Mouse (Mus musculus): ENCODE measurements around the gene 0610009B22Rik.
A peak's percentile ranks its signal among the peaks of the same experiment; 100 is the strongest.

Gene 0610009B22Rik

DNA sequence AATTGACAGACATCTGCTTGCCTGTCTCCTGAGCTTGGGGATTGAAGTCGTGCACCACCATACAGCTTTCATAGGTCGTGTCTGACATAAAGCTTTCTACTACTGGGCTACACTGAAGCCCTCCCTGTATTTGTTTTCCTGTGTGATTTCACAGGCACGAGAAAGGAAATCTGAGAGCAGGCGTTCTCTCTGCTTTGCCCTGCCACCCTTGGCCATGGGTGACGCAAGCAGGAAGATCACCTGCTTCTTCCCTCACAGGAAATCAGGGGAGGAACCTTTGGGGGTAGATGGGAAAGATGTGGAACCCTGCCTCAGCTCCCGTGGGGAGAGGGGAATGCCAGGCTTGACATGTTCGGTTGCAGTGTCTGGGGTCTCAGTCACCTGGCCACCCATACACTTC, 30.4 kb downstream of the 0610009B22Rik start:
- no peak for DNase-seq

- DNase-seq, result no peak
Observed at GRCm38 (mm10) chr11:51656798-51657521, 31.7 kb downstream of the 0610009B22Rik start.

GRCm38 (mm10) chr11:51654891-51655290, 33.8 kb downstream of the 0610009B22Rik start:
- no peak for DNase-seq

DNA sequence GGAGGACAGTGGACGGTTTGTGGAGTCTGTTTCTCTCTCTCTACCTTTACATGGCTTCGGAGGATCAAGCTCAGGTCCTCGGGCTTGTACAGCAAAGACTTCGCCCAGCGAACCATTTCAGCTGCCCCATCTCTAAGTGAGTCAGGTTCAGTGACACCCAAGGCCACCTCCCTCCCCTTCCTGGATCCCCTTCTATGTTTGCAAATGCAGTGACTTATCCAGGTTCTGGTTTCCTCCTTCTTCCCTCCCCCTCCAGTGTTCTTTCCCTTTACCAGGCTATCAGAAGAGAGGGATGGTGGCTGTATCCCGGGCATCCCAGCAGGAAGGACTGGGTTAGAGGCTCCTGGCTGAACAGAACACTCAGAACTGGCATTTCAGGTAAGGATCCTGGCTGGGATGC, 34.9 kb downstream of the 0610009B22Rik start:
- no peak for DNase-seq

- no peak for DNase-seq
Observed at GRCm38 (mm10) chr11:51652889-51653418, 35.7 kb downstream of the 0610009B22Rik start.

GRCm38 (mm10) chr11:51650691-51651515, 37.8 kb downstream of the 0610009B22Rik start, which contains the start of the genes N4bp3 and D930048N14Rik:
N4bp3 (minus strand) TSS chr11:51650842.
D930048N14Rik (plus strand) TSS chr11:51650954.
- peak; percentile 89 for DNase-seq

GRCm38 (mm10) chr11:51650261-51650660, 38.4 kb downstream of the 0610009B22Rik start:
- DNase-seq, result no peak

GRCm38 (mm10) chr11:51649889-51650199, 38.8 kb downstream of the 0610009B22Rik start:
- no peak for DNase-seq

- DNase-seq, result no peak
Observed at GRCm38 (mm10) chr11:51649111-51649888, 39.4 kb downstream of the 0610009B22Rik start.

DNA sequence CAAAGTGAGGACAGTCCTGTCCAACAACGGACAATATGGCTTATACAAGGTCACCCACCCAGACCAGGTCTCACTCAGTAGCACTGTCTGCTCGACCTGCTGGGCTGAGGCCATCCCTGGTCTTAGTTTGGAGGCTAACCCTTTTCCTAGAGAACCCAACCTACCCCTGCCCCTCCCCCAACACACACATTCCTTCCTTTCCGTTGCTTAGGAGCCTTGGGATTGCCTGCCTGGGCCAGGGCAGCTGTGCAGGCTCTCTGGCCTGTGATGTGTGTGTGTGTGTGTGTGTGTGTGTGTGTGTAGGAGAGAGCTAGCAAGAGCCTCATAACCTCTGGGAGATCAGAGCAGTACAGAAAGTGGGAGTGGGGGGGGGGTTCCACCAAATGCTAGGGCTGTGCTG, 40.1 kb downstream of the 0610009B22Rik start:
- DNase-seq, result peak; percentile 71

DNA sequence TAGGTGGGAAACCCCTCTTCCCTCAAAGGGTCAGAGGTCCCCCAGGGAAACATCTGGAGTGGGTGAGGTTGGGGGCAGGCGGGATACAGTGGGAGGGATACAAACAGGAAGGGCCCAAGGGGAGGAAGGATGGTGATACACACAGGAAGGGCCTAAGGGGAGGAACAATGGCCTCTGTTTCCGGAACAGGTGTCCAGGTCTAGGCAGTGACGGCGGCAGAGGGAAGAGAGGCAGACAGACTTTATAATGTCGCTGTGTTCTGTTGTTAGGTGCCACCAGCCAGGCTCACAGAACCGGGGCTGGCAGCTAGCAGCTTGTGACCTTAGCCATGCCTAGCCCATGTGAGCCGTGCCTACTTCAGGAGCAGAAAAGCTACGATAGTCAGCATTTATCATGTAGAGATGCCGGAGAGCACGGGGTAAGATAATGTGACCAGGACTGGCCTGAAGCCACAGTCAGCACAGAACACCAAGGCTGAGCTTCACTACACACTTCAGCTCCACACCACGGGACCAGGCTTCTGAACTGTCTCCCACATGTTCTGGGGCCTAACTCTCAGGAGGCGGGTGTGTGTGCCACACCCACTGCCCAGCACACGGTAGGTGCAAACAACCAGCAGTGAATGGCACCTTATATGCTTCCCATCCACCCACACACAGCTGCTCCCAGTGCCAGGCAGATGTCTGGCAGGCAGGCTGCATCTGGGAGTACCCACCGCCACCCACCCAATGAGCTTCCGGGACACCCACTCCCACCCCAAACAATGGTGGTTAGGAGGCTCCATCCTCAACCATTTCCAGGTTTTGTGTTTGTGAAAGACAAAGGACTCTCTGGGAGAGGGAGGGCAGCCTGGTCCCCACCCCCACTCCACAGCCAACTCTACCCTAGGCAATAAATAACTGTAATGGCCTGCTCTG, 41.7 kb downstream of the 0610009B22Rik start:
- DNase-seq, result peak; percentile 80

DNA sequence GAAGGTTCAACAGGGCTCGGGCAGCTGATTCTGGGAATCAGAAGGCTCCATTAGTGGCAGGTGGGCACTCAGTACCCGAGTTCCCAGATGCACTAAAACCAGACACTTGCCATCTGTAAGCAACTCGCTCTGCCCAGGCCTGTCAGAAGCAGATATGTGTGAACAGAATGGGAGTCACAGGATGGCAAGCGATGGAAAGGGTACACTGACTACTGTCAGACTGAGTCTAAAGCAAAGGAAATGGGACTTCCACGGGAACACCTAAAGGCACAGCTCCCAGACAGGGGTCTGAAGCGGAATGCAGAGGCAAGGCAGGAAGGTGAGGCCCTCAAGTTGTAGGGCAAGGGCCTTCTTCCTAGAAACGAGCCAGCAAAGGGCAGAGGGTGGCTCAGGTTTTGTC, 42.4 kb downstream of the 0610009B22Rik start:
- no peak for DNase-seq

DNA sequence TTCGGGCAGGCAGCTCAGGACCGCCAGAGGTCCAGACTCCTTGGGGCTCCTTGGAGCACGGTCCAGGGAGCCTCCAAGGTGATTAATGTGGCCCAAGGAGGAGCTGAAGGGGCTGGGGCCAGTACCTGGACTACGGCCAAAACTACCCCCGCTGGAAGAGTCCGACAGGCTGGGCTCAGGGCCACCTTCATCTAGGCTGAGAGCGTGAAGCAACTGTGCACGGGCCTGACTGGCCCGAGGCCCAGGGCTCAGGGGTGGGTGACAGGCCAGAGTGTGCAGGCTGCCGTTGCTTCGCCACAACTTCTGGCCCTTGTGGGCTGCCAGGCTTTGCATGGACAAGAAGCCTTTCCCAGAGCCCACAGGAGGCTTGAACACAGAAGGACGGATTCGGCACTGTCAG, 43.4 kb downstream of the 0610009B22Rik start:
- peak; percentile 55 for DNase-seq

- DNase-seq, result no peak
Observed at GRCm38 (mm10) chr11:51644217-51644616, 44.5 kb downstream of the 0610009B22Rik start.

DNA sequence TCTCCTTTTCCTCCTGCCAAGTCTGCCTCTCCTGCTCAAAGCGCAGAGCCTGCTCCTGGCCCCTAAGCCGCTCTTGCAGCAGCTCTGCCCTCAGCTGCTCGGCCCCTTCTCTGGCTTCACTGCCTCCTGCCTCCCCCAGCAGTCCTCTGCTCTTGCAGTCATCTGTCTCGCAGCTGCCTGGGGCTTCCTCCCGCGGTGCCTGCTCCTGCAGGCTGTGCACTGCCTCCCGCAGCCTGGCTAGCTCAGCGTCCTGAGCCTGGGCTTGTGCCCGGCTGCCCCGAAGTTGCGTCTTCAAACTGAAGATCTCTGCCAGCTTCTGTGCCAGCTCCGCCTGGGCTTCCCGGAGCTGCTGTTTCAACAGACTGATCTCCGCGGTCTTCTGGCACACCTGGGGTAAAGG, 44.9 kb downstream of the 0610009B22Rik start:
- no peak for DNase-seq

- no peak for DNase-seq
Observed at GRCm38 (mm10) chr11:51643202-51643601, 45.5 kb downstream of the 0610009B22Rik start.

DNA sequence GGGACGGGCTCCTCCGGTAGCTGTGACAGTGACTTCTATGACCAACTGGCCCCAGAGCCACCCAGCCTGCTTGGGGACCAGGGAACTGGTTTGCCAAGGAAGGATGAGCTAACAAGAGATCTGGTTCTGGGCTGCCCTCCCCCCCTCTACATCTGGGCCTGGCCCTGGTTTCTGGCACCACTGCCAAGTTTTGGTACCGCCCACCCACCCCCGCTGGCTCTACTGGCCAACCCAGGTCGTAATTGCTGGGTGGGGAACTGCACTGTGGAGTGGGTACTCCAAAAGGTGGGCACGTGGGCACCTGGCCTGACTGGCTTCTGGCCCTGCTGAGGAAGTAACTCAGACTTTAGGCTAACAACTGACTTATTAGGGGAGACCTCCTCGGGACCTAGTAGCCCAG, 47.9 kb downstream of the 0610009B22Rik start:
- DNase-seq, result peak; percentile 71

DNA sequence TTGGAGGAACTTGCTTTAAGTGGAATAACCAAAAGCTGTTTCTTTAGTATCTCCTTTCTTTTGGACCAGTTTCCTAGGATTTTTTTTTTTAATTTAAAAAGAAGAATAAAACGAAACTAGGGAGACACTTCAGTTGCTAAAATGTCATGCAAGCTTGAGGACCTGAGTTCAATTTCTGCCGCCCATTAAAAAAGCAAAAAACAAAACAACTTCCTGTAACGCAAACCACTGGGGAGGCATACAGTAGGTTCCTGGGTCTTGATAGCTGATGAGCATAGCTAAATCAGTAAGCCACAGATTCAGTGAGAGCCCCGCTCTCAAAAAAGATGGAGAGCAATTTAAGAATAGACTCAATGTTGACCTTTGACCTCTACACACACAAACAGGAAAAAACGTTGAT, 50.2 kb downstream of the 0610009B22Rik start:
- DNase-seq, result no peak

- peak; percentile 74 for DNase-seq
Observed at GRCm38 (mm10) chr11:51637971-51638414, 50.7 kb downstream of the 0610009B22Rik start.

DNA sequence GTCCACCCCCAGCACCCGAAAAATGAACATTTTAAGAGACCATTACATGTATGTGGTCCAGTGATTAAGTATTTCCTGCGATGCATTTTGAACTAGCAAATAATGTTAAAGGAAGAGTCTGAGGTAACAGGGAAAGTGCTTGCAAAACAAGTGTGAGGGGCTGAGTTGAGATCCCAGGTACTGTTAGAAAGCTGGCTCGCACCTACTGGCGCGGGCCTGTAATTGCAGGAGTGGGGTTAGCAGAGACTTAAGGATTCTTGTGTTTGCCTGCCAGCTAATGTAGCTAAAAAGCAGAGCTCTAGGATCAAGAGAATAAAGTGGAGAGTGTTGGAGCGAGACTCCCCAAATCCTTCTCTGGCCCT, 52.4 kb downstream of the 0610009B22Rik start:
- DNase-seq, result peak; percentile 78

- DNase-seq, result peak; percentile 93
Observed at GRCm38 (mm10) chr11:51635525-51636322, 53.0 kb downstream of the 0610009B22Rik start, which contains the start of gene Rmnd5b. Rmnd5b (minus strand) TSS chr11:51635896.
